Mouse (Mus musculus): ENCODE data around the gene Mgst3.

Mgst3 gene

GRCm38 (mm10) chr1:167393683-167394492 is at the start of gene Mgst3:
Gene Mgst3 (minus strand): TSS chr1:167393841.
- peak; percentile 98 for DNase-seq (ENCODE audit: low read depth)

- DNase-seq (ENCODE audit: low read depth), result no peak
These were observed 44.7 kb upstream of the Mgst3 start for GRCm38 (mm10) chr1:167438231-167438885.

GRCm38 (mm10) chr1:167437091-167437490 is 43.5 kb upstream of the Mgst3 start:
- no peak for DNase-seq (ENCODE audit: low read depth)

DNA sequence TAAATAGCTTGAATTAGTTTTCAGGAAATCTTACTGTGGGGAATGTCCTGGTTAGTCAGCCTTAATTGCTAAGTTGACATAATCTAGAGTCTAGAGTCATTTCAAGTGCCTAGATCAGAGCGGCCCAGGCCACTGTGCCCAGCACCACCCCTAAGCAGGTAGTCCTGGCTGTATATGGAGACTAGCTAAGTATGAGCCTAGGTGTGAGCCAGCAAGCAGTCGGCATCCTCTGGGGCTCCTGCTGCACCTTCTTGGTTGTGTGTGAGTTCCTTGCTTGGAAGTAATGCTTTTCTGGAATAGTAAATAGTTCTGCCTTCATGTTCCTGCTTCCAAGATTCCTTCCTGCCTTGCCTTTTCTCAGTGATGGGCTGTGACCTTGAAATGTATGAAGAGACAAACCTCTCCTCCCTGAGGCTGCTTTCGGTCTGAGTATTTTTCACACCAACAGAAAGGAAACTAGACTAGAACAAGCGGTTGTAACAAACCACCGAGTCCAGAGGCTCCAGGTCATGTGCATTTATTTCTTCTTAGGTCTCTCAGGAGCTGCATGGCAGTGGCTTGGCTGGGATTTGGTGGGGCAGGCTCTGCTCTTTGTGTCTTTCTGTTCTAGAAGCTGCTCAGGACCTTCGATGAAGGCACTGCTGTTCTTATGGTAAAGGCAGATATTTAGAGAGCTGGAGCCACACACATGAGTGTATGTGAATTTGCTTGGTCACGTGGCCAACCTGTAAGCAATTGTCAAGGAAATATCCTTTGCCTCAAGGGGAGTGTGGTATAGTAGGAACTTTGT is 42.7 kb upstream of the Mgst3 start:
- DNase-seq (ENCODE audit: low read depth), result no peak

- DNase-seq (ENCODE audit: low read depth), result no peak
These were observed 41.3 kb upstream of the Mgst3 start for GRCm38 (mm10) chr1:167434931-167435330.

- DNase-seq (ENCODE audit: low read depth), result no peak
These were observed 37.5 kb upstream of the Mgst3 start for GRCm38 (mm10) chr1:167430976-167431676.

- peak; percentile 79 for DNase-seq (ENCODE audit: low read depth)
These were observed 33.0 kb upstream of the Mgst3 start for GRCm38 (mm10) chr1:167426681-167427080.

- DNase-seq (ENCODE audit: low read depth), result no peak
These were observed 31.9 kb upstream of the Mgst3 start for GRCm38 (mm10) chr1:167425572-167425971.

DNA sequence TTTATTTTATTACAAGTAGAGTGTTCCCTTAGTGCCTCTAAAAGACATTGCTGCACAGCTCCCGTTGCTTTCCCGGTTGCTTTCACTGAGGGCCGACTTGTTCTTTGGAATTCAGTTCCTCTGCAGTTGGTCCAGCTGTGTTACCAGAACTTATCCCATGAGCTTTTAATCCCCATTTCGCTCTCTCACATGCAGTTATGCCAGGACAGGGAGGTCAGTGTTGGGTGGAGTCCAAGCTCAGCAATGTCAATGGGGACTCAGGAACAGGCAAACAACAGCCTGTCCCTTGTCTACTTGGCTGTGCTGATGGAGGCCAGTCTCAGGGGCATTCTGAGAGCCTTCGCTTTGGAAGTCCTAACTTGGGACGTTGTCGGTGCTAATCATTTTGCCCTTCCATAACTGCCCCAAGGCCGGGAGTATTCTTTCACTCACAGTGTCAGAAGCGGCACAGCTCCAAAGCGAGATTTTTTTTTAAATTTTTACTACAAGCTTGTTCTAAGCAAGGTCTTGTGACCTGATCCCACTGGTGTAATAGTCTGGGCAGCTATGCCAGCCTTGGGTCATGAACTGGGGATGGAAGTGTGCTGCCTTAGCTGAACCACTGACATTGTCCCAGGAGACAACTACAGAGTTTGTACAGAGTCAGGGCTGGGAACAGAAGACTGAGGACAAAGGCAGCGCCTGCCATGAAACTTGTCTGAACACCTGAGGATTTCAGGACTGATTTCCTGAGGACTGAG is 29.0 kb upstream of the Mgst3 start:
- no peak for DNase-seq (ENCODE audit: low read depth)

GRCm38 (mm10) chr1:167414846-167415245 is 21.2 kb upstream of the Mgst3 start:
- peak; percentile 92 for DNase-seq (ENCODE audit: low read depth)

DNA sequence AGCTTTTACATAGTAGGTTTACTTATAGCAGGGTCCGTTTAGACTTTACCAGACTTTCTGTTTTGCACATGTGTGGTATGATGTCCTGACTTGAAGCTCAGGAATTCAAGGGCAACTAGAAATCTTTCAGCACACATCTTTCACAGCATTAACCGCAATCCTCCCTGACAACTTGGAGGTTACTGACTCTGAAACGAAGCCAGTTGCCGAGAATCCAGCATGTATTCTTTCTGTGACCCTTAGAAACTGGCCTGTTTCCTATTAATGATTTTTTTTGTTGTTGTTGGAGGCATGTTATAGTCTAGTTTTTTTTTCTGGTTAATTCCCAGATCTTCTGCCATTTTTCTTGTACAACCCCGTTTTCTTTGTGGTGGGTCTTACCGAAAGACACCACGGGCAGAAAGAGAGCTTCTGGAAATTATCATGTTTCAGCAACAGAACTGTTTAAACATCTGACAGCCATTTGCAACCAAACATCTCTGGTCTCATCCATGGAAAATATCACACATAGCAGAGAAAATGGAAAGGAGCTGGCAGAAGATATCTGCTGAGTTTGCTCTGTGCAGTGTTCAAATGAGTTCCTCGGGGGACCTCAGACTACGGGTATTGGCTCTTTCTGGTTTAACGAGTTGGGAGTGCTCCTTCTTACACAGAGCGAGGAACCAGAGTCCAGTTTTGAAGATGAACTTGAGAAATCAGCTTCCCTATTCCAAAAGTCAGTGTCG is 18.5 kb upstream of the Mgst3 start:
- DNase-seq (ENCODE audit: low read depth), result peak; percentile 80

GRCm38 (mm10) chr1:167409601-167410000 is 16.0 kb upstream of the Mgst3 start:
- no peak for DNase-seq (ENCODE audit: low read depth)

GRCm38 (mm10) chr1:167405237-167405636 is 11.6 kb upstream of the Mgst3 start:
- no peak for DNase-seq (ENCODE audit: low read depth)

GRCm38 (mm10) chr1:167393281-167393680 is 360 bp downstream of the Mgst3 start:
- peak; percentile 31 for DNase-seq (ENCODE audit: low read depth)

DNA sequence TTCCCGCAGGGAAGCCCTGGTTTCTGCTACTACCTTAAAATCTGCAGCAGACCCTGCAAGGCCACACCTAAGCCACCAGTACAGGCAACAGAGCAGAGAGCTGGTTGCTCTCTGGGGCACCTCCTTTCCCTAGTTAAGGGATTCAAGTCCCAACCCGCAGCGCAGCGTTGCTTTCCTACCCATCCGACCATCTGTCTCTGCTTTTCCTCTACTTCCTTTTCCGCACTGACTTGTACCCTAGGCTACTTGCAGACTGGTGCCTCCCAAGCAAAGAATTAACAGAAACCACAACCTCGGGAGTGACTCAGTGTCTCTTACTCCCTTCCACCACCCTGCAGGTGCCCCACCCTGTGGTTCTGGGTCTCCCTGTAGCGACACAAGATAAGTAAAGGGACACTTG is 954 bp downstream of the Mgst3 start:
- DNase-seq (ENCODE audit: low read depth), result peak; percentile 41

GRCm38 (mm10) chr1:167392031-167392640 is 1.5 kb downstream of the Mgst3 start:
- DNase-seq (ENCODE audit: low read depth), result no peak

DNA sequence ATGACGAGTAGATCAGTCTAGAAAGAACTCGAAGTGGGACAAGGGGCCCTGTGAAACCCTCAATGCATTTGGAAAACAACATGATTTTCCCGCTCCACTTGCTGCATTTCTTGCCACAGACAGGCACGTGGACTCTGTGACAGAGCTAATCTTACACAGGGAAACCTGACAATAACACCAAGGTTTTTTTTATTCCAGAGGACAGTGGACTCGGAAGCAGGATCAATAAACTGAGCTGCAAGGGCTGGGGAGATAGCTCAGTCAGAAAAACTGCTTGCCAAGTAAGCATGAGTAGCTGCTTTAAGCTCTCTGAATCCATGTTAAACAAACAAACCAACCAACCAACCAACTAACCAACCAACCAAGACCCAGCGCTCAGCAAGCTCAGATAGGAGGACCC is 2.4 kb downstream of the Mgst3 start:
- no peak for DNase-seq (ENCODE audit: low read depth)

- peak; percentile 75 for DNase-seq (ENCODE audit: low read depth)
These were observed 3.3 kb downstream of the Mgst3 start for GRCm38 (mm10) chr1:167390381-167390780.

GRCm38 (mm10) chr1:167389584-167389983 is 4.1 kb downstream of the Mgst3 start:
- DNase-seq (ENCODE audit: low read depth), result no peak

DNA sequence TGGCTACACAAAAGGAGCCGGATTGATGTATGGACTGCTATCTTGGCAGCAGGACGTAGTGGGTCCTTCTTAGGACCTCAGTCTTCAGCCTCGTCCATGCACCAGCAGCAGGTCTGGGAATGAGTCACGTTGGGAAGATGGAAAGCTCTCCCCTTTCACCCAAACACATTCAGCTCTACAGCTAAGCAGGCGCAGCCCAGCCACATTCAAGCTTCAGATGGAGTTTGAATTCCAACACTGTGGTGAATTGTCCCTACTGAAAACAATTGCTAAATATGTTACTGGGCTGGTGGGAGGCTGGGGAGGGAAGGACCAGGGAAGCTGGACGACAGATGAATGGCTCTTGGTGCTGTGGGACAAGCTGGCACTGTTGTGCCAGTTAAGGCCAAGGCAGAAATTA is 5.1 kb downstream of the Mgst3 start:
- DNase-seq (ENCODE audit: low read depth), result peak; percentile 57
